Mouse (Mus musculus): ENCODE results near the gene Ggnbp2. TPM values are rescaled to one million over a fixed set of nuclear protein-coding genes. Genes with fewer than 3 reads are reported as not detected.

Gene Ggnbp2
- polyA plus RNA-seq, 1 experiment from 2014 or later = 66.5 TPM

DNA sequence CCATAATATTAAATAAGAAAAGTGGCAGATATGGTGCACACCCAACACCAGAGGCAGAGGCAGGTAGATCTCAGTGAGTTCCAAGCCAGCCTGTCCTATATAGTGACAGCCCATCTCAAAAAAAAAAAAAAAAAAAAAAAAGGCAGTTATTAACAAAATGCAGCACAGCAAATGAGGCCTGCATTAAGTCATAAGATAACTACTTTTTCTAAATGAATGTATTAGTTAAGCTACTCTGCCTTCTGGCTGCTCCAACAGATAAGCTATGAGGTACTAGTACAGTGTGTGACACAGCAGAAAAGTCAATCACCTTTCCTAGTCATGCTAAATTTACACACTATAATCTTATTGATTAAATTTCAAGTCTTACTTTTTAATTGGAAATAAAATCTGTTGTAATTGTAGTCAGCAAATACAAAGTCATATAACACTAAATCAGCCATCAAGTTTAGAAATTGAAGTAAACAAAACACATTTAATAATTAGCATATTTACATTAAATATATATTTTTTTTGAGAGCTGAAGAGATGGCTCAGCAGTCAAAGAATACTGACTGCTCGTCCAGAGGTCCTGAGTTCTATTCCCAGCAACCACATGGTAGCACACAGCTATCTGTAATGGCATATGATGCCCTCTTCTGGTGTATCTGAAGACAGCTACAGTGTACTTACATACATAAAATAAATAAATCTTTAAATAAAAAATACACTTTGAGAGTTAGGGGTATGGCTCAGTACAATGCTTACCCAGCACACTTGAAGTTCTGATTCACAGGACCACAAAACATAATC lies 2.6 kb upstream of the Ggnbp2 start:
- no peak for ATAC-seq
- H3K4me3 ChIP-seq = no peak overlapping the region
- no peaks in the 10 kb centered on the region for H3K27me3 ChIP-seq
- H3K36me3 ChIP-seq (ENCODE audit: poor library complexity, severe bottlenecking) = peaks cover 8% of the 10 kb centered on the region; the same call in 1 of the 2 replicates
- H3K4me2 ChIP-seq = no peak overlapping the region
- WGBS = 53% methylated on average over 1 of the region's 1 CpGs
- H3K27ac ChIP-seq = no peak overlapping the region
- H3K4me1 ChIP-seq = peaks cover 16% of the 10 kb centered on the region
- H3K9ac ChIP-seq = no peak overlapping the region
- H3K9me3 ChIP-seq (replicated peaks) = no peaks in the 10 kb centered on the region

DNA sequence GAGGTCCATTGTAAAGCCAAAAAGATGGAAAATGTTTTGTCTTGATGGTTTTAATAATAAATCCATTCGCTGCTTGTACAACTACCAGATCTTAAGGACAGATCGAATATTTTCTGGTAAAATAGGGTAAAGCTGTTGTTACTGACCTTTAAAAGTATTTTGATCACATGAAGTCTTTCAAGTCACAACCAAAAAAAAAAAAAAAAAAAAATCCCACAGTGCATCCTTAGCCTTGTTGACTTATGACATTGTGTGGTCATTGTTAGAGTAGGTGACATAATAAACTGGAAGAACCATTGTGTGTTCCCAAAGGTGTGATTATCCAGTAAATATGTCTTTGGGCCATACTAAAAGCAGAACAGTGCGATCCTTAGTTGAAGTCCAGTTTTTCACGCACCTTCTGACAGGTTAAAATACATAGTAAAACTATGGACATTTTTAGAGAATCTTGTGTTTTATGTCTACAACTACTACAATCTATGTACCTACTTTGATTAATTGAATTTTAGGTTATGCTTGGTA lies 992 bp upstream of the Ggnbp2 start:
- Histone ChIP-seq H3K9ac (peak overlapping the region; percentile 90), H3K9me3 (replicated peaks) (no peaks in the 10 kb centered on the region), H3K27me3 (no peaks in the 10 kb centered on the region), H3K27ac (peak overlapping the region; percentile 98), H3K4me3 (peak overlapping the region; percentile 86), H3K4me2 (peak overlapping the region; percentile 72), H3K4me1 (peaks cover 28% of the 10 kb centered on the region), H3K36me3 (ENCODE audit: poor library complexity, severe bottlenecking) (no peaks in the 10 kb centered on the region)
- 84% methylated on average over 4 of the region's 4 CpGs for WGBS
- ATAC-seq = no peak

DNA sequence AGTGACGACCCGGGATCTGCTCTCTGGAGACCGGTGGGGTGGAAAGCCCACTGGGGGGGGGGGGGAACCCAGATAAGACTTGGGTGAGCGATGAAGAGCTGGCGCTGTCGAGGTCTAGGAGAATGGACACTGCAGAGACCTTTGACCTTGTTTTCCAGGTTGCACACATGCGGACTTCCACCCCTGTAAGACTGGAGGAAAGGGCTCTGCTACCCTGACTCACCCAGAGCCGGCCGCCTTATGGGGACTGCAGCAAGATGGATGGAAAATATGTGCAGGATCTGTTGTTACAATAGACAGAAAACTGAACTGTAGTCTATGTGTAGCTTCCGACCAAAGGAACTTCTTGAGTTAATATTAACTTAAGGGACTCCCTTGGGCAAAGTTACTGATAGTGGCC lies 429 bp upstream of the Ggnbp2 start:
- Histone ChIP-seq H3K27me3 (no peaks in the 10 kb centered on the region), H3K9ac (peak overlapping the region; percentile 90), H3K9me3 (replicated peaks) (no peaks in the 10 kb centered on the region), H3K4me2 (peak overlapping the region; percentile 72), H3K36me3 (ENCODE audit: poor library complexity, severe bottlenecking) (no peaks in the 10 kb centered on the region), H3K4me3 (peak overlapping the region; percentile 86), H3K4me1 (peaks cover 30% of the 10 kb centered on the region), H3K27ac (peak overlapping the region; percentile 98)
- WGBS = 1% methylated on average over 10 of the region's 10 CpGs
- peak; percentile 23 for ATAC-seq

DNA sequence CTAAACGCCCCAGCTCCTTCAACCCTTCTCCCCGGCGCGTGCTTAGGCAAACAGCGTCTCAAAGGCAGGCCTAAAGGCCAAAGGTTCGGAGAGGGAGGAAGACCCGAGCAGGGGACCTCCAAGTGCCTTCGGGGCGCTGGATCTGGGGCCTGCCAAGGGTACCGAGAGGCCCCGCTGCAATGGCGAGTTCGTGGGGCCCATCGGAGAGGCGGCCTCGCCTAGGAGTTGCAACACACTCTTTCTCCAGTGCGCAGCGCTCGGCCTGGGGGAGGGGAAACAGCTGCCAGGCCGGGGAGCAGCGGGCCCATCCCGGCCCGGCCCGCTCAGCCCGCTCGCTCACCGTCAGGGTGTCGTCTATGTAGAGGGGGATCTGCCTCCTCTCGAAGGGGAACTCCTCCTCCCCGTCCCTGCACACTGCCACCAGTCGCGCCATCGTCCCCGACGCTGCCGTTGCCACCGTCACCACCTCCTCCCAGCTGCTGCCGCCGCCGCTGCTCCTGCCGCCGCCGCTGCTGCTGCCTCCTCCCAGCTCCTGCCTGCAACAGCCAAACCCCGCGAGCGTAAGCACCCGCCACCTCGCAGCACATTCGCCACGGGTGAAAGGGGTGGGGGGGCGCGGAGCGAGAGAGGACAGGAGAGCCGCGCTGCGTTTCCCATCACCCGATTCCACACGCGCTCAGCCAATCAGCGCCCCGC lies 932 bp downstream of the Ggnbp2 start:
- no peaks in the 10 kb centered on the region for H3K9me3 ChIP-seq (replicated peaks)
- peak overlapping the region; percentile 96 for H3K27ac ChIP-seq
- no peaks in the 10 kb centered on the region for H3K36me3 ChIP-seq (ENCODE audit: poor library complexity, severe bottlenecking)
- peak overlapping the region; percentile 86 for H3K4me2 ChIP-seq
- H3K4me1 ChIP-seq = peaks cover 33% of the 10 kb centered on the region
- peak overlapping the region; percentile 94 for H3K9ac ChIP-seq
- H3K27me3 ChIP-seq = no peaks in the 10 kb centered on the region
- H3K4me3 ChIP-seq = peak overlapping the region; percentile 86
- peak; percentile 93 for ATAC-seq
- WGBS = under 1% methylated on average over 53 of the region's 61 CpGs

DNA sequence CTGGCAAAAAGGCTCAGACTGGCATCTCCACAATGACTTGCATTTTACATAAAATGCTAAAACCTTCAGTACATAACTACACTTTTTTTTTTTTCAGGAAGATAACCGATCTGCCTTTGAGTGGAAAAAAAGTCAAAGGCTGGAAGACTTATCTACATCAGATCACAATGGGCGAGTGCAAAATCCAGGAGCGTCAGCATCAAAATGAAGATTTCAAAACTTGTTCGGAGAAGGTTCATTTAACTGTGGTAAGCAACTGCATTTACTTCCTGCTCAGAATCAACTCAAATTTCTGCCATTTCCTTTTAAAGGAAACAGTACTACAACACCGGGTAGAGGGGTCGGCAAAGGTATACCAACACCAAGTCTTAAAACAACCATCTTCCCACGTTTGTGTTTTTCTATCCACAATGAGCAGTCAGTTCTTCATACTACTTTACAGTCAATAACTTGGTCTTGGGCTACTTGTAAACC lies 1.8 kb downstream of the Ggnbp2 start:
- H3K27ac ChIP-seq = peak overlapping the region; percentile 96; the same call in 1 of the 2 replicates
- peak overlapping the region; percentile 86 for H3K4me3 ChIP-seq
- no peaks in the 10 kb centered on the region for H3K36me3 ChIP-seq (ENCODE audit: poor library complexity, severe bottlenecking)
- no peaks in the 10 kb centered on the region for H3K9me3 ChIP-seq (replicated peaks)
- peaks cover 33% of the 10 kb centered on the region for H3K4me1 ChIP-seq
- no peak for ATAC-seq
- WGBS = 23% methylated on average over 7 of the region's 7 CpGs
- no peaks in the 10 kb centered on the region for H3K27me3 ChIP-seq
- peak overlapping the region; percentile 86 for H3K4me2 ChIP-seq
- peak overlapping the region; percentile 94 for H3K9ac ChIP-seq

DNA sequence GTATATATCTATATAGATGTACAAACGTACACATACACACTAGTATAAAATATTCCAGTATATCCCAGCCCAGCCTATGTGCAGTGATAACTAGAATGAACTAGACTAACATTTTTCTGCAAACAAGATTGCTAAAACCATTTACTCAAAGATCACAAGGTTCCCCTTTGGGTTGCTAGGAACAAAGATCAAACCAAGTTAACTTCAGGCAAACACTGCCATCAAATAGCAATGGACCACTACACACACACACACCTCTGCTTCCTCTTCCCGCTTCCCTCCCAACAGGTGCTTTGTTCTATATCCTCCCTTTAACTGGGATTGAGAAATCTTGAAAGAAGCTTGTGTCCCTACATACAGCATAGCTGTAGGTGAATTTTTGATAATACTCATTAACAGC lies 3.0 kb downstream of the Ggnbp2 start:
- H3K4me3 ChIP-seq = no peak overlapping the region
- WGBS = 87% methylated on average over 2 of the region's 2 CpGs
- no peak overlapping the region; the same call in 1 of the 2 replicates for H3K4me2 ChIP-seq
- no peak for ATAC-seq
- no peaks in the 10 kb centered on the region for H3K36me3 ChIP-seq (ENCODE audit: poor library complexity, severe bottlenecking)
- no peak overlapping the region for H3K27ac ChIP-seq
- no peaks in the 10 kb centered on the region for H3K9me3 ChIP-seq (replicated peaks)
- 0 out of 2 replicates have a peak overlapping the region, but pooled peaks have one; percentile 26 for H3K9ac ChIP-seq
- H3K27me3 ChIP-seq = no peaks in the 10 kb centered on the region
- peaks cover 33% of the 10 kb centered on the region for H3K4me1 ChIP-seq

DNA sequence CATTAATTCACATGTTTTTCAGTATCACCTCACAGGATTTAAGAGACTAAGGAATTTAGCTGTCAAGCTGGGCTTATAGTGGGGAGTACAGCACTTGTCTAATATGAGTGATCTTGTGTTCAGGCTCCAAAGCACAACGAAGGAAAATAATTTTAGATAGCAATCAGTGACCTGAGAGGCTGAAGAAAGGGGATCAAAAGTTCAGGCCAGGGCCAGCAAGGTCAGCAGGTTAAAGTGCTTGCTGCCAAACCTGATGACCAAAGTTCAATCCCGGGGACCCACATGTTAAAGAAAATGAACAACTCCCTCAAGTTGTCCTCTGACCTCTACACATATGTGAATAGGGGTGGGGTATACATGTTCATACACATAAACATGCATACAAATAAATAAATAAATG lies 5.3 kb downstream of the Ggnbp2 start:
- Histone ChIP-seq H3K36me3 (ENCODE audit: poor library complexity, severe bottlenecking) (peaks cover 11% of the 10 kb centered on the region), H3K27me3 (no peaks in the 10 kb centered on the region), H3K4me1 (peaks cover 26% of the 10 kb centered on the region), H3K27ac (no peak overlapping the region), H3K9me3 (replicated peaks) (no peaks in the 10 kb centered on the region), H3K4me3 (no peak overlapping the region), H3K4me2 (no peak overlapping the region), H3K9ac (no peak overlapping the region)
- WGBS = 80% methylated on average over 2 of the region's 2 CpGs
- no peak for ATAC-seq

DNA sequence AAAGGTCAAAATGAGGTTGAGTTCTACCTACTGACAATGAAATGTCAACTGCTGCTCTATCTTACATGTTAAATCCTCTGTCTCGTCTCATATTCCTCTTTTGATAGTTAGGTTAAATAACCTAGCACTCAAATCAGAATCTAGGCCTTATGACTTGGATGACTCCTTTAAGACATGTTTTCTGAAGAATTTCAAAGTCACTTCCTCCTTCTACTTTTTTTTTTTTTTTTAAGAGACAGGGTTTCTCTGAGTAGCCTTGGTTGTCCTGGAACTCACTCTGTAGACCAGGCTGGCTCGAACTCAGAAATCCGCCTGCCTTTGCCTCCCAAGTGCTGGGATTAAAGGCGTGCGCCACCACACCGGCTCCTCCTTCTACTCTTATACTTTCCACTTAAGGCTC lies 15.3 kb downstream of the Ggnbp2 start:
- WGBS = 93% methylated on average over 6 of the region's 6 CpGs
- Histone ChIP-seq H3K36me3 (ENCODE audit: poor library complexity, severe bottlenecking) (peaks cover 69% of the 10 kb centered on the region), H3K4me1 (no peaks in the 10 kb centered on the region), H3K27me3 (no peaks in the 10 kb centered on the region), H3K4me3 (no peak overlapping the region), H3K27ac (no peak overlapping the region), H3K4me2 (no peak overlapping the region), H3K9me3 (replicated peaks) (no peaks in the 10 kb centered on the region), H3K9ac (no peak overlapping the region)
- no peak for ATAC-seq

DNA sequence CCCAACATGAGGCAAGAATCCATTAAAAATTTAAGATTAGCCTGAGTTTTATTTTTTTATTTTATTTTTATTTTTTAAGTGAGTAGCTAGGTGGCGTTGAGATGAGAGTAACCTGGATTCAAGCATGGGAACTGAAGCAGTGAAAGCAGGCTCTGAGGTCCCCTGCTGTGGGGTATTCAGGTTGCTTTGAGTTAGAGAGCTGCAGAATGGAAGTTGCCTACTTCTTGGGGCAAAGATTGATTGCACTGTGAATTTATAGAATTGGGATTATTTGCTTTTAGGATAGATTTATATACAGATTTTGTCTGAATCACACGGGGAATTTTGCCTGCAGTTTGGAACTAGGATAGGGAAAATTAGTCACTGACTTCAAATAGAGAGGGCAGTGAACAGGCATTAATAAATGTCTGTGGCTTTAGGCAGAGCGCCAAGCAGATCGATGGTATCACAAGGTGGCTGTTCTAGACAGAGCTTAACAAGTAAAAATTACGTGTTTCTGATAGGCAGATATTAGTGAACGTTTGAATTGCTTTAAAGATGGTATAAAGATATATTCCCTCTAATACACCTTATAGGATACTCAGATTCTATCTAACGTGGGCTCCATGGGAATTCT lies 23.0 kb downstream of the Ggnbp2 start:
- ATAC-seq = no peak
- Histone ChIP-seq H3K36me3 (ENCODE audit: poor library complexity, severe bottlenecking) (peaks cover 75% of the 10 kb centered on the region), H3K4me3 (no peak overlapping the region), H3K9ac (no peak overlapping the region), H3K4me2 (no peak overlapping the region), H3K4me1 (no peaks in the 10 kb centered on the region), H3K9me3 (replicated peaks) (no peaks in the 10 kb centered on the region), H3K27ac (no peak overlapping the region), H3K27me3 (no peaks in the 10 kb centered on the region)
- WGBS = 89% methylated on average over 7 of the region's 7 CpGs

DNA sequence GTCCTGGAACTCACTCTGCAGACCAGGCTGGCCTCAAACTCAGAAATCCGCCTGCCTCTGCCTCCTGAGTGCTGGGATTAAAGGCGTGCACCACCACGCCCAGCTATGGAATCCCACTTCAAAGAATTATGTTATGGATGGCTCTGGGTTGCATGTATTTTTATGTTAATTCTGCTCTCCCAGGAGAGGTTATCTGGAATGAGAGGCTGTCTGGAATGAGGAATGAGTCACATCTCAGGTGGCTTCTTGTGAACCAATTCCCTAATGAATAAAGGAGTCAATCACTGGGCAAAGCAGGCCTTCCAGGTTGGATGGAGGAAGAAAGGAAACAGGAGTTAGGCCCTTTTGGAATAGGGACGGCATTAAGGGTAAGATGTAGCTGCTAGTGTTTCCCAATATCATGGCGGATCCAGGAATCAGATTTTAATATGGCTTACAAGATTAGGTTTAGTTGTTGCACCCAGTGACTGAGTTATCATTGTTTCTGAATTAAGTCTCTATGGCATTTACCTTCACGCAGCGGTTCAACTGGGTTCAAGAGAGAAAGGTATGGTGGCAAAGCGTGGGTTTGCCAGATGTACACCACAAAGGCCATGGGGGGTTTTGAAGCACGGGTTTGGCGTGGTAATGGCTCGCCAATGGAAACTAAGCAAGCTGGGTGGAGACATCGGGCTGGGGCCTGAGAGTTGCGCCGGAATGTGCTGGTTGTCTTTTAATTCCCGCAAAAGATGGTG lies 23.7 kb downstream of the Ggnbp2 start:
- WGBS = 96% methylated on average over 15 of the region's 15 CpGs
- H3K4me2 ChIP-seq = no peak overlapping the region

DNA sequence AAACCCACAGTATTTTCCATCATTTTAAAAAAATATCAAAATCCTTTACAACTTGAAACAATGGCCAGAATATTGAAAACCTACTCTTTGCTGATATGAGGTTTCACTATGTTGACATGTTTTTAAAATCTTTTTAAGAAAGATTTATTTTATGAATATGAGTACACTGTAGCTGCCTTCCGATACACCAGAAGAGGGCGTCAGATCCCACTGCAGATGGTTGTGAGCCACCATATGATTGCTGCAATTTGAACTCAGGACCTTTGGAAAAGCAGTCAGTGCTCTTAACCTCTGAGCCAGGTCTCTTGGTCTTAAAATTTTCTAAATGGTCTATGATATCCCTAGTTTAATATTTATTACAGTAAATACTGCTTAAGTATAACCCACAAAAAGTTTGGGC lies 31.3 kb downstream of the Ggnbp2 start:
- Histone ChIP-seq H3K4me1 (no peaks in the 10 kb centered on the region), H3K27ac (no peak overlapping the region), H3K36me3 (ENCODE audit: poor library complexity, severe bottlenecking) (peaks cover 76% of the 10 kb centered on the region), H3K9me3 (replicated peaks) (no peaks in the 10 kb centered on the region), H3K27me3 (no peaks in the 10 kb centered on the region), H3K4me3 (no peak overlapping the region), H3K4me2 (no peak overlapping the region), H3K9ac (no peak overlapping the region)
- WGBS = 93% methylated on average over 2 of the region's 2 CpGs
- no peak for ATAC-seq

More for the DNA sequence above, 23.7 kb downstream of the Ggnbp2 start:
- Histone ChIP-seq H3K4me3 (no peak overlapping the region), H3K27me3 (no peaks in the 10 kb centered on the region), H3K36me3 (ENCODE audit: poor library complexity, severe bottlenecking) (peaks cover 73% of the 10 kb centered on the region), H3K9me3 (replicated peaks) (no peaks in the 10 kb centered on the region), H3K4me1 (no peaks in the 10 kb centered on the region), H3K9ac (no peak overlapping the region), H3K27ac (no peak overlapping the region)
- no peak for ATAC-seq

Measured in forebrain, embryonic 13.5 days (tissue).